ENCODE assay signal across 8 mouse cellular contexts in genomic region chr17:47504941-47505346, GRCm38 (mm10). TPM values are rescaled to one million over a fixed set of nuclear protein-coding genes. Genes with fewer than 3 reads are reported as not detected.
DNase-seq lines count a peak whose midpoint lies in the region; ATAC-seq and TF ChIP-seq lines count a peak whose summit lies in the region.

Gene Ccnd3 (plus strand): TSS chr17:47505051.

- ATAC-seq in common myeloid progenitor, adult 5-6 weeks (replicated peaks; ENCODE audit: low read depth, poor library complexity, severe bottlenecking) = peak; percentile 31
- ATAC-seq in hindbrain, embryonic 14.5 days (ENCODE audit: low FRiP score) = no peak

- H3K27ac ChIP-seq in gastrocnemius, adult 2 months = peak within 1 kb of the TSS; percentile 91
- H3K27ac ChIP-seq in hindbrain, embryonic 14.5 days = no peak within 1 kb of the TSS

- H3K4me3 ChIP-seq in E14TG2a.4 (replicated peaks; ENCODE audit: low read length) = peak within 1 kb of the TSS; percentile 77
- peak within 1 kb of the TSS; percentile 77 for H3K4me3 ChIP-seq in gastrocnemius, adult 2 months
- peak within 1 kb of the TSS; percentile 25 for H3K4me3 ChIP-seq in hindbrain, embryonic 14.5 days (replicated peaks; ENCODE audit: low read length)

- 3% methylated on average over 22 of the region's 22 CpGs for WGBS in hindbrain, embryonic 14.5 days

- peak; percentile 86 for DNase-seq in gastrocnemius, adult 2 months
- DNase-seq in hindbrain, embryonic 14.5 days (ENCODE audit: low spot score) = no peak
- peak; percentile 48 to 63 for DNase-seq in layer of hippocampus, postnatal 36 days
- DNase-seq in lung, postnatal 14 days = peak; percentile 91
- peak; percentile 81 for DNase-seq in ovary, postnatal 36 days (ENCODE audit: low spot score)
- DNase-seq in thymus, postnatal 25 days = peak; percentile 91

- H3K27me3 ChIP-seq in E14TG2a.4 (ENCODE audit: insufficient read depth, low read length) = no peaks in the 10 kb centered on the region
- H3K27me3 ChIP-seq in hindbrain, embryonic 14.5 days (ENCODE audit: control insufficient read depth, insufficient read depth, low read length) = no peaks in the 10 kb centered on the region

- no peak for TF ChIP-seq CTCF in E14TG2a.4 (conservative IDR thresholded peaks at IDR 0.05; ENCODE audit: low read length)
- no peak for TF ChIP-seq CTCF in gastrocnemius, adult 2 months (IDR thresholded peaks at IDR 0.05)

- H3K4me1 ChIP-seq in E14TG2a.4 (replicated peaks; ENCODE audit: low read depth, low read length) = peaks cover 84% of the 10 kb centered on the region
- peaks cover 15% of the 10 kb centered on the region for H3K4me1 ChIP-seq in hindbrain, embryonic 14.5 days (replicated peaks; ENCODE audit: control insufficient read depth, insufficient read depth, low read length)

- peaks cover 14% of the 10 kb centered on the region for H3K36me3 ChIP-seq in E14TG2a.4 (ENCODE audit: insufficient read depth, low read length)
- peaks cover 11% of the 10 kb centered on the region for H3K36me3 ChIP-seq in hindbrain, embryonic 14.5 days (replicated peaks; ENCODE audit: control insufficient read depth, insufficient read depth)

- peak within 1 kb of the TSS; percentile 49 for H3K4me2 ChIP-seq in hindbrain, embryonic 14.5 days (replicated peaks)

- no peaks in the 10 kb centered on the region for H3K9me3 ChIP-seq in E14TG2a.4 (ENCODE audit: low read length)
- no peaks in the 10 kb centered on the region for H3K9me3 ChIP-seq in hindbrain, embryonic 14.5 days (ENCODE audit: control insufficient read depth, low read length)

- H3K9ac ChIP-seq in hindbrain, embryonic 14.5 days = peak within 1 kb of the TSS; percentile 32

- intact Hi-C loops in gastrocnemius, adult 2 months (cut with DNase I) = loop anchor here (5.0 kb wide), 1 partner anchor 187 kb away; the partner anchor contains the start of genes Gm21981 and Prickle4

RNA-seq across cellular contexts. Expression of gene Ccnd3, which starts in this region (rescaled TPM):
- 45.1 and 61.9 TPM in 2 replicates for total RNA-seq in common myeloid progenitor, adult 5-6 weeks (2017)
- total RNA-seq in gastrocnemius, adult 2 months (2021) = 10 to 100 TPM; 18.7 to 25.8 TPM
- polyA plus RNA-seq in hindbrain, embryonic 14.5 days (2014; fragmentation: Nextera tagmentation; extraction: Ambion mirVana) = 78.9 and 80.3 TPM in 2 replicates
- 10 to 100 TPM; 35.2 to 44.3 TPM for total RNA-seq in layer of hippocampus, postnatal 36 days (2021)

Comparison
In these comparisons a context has a peak if more than half of its experiments do, and no peak if none do; other contexts are left out.
1. H3K4me3 ChIP-seq: peak in every context shown above with its lines; median percentile 77 in E14TG2a.4; 77 in gastrocnemius, adult 2 months; 25 in hindbrain, embryonic 14.5 days.